Mouse (Mus musculus) neural tube, embryonic 15.5 days (tissue): ENCODE data around the gene Iqck. TPM values are rescaled to one million over a fixed set of nuclear protein-coding genes. Genes with fewer than 3 reads are reported as not detected.

Experiments
- ATAC-seq: fragments of 200-750 bp; cut with Nextera tagmentation; 2 replicates; pipeline ENCODE4 v1.8.0; 2017; ENCODE audit warnings: mild to moderate bottlenecking, moderate TSS enrichment, moderate library complexity; ENCODE audit not compliant: low FRiP score
- H3K27ac ChIP-seq: fragments of 300-500 bp; sonication (generic); replicated peaks from 2 replicates; pipeline ENCODE4 v1.5.1; 2015; ENCODE audit warnings: mild to moderate bottlenecking, inconsistent platforms
- H3K27me3 ChIP-seq: fragments of 300-500 bp; sonication (generic); replicated peaks from 2 replicates; pipeline ENCODE4 v1.6.1; 2015; ENCODE audit warnings: inconsistent platforms
- H3K36me3 ChIP-seq: fragments of 300-500 bp; sonication (generic); 2 replicates; pipeline ENCODE4 v1.6.1; 2015; ENCODE audit warnings: inconsistent platforms
- H3K4me1 ChIP-seq: fragments of 300-500 bp; sonication (generic); 2 replicates; pipeline ENCODE4 v1.6.1; 2015; ENCODE audit warnings: inconsistent platforms
- H3K4me2 ChIP-seq: fragments of 300-500 bp; sonication (generic); 2 replicates; pipeline ENCODE4 v1.6.1; 2015; ENCODE audit warnings: inconsistent platforms, mild to moderate bottlenecking, moderate library complexity
- H3K4me3 ChIP-seq: fragments of 300-500 bp; sonication (generic); replicated peaks from 2 replicates; pipeline ENCODE4 v1.5.1; 2015; ENCODE audit warnings: mild to moderate bottlenecking, inconsistent platforms
- H3K9ac ChIP-seq: fragments of 300-500 bp; sonication (generic); replicated peaks from 2 replicates; pipeline ENCODE4 v1.6.1; 2015; ENCODE audit warnings: mild to moderate bottlenecking, inconsistent platforms
- H3K9me3 ChIP-seq: fragments of 300-500 bp; sonication (generic); replicated peaks from 2 replicates; pipeline ENCODE4 v1.6.1; 2016; ENCODE audit warnings: inconsistent platforms
- WGBS: fragments of 180-500 bp; shearing (Covaris S2); methylation state at CpG from one replicate; pipeline ENCODE4 v1.1.7; 2015; ENCODE audit warnings: mixed read lengths; 5-methylcytosine and 5-hydroxymethylcytosine counted together
- polyA plus RNA-seq: library from polyadenylated mRNA; unstranded; fragments of >200 nt; fragmentation: Nextera tagmentation; extraction: Ambion mirVana; gene quantifications from 2 replicates; pipeline ENCODE4 v1.2.1, GENCODE M21; 2015

The Iqck gene
- polyA plus RNA-seq, 1 experiment from 2014 or later, result 4.4 TPM

- Histone ChIP-seq H3K4me2 (peak overlapping the region; percentile 87), H3K4me3 (peak overlapping the region; percentile 89), H3K9ac (peak overlapping the region; percentile 61), H3K9me3 (no peaks in the 10 kb centered on the region), H3K27me3 (no peaks in the 10 kb centered on the region), H3K36me3 (peaks cover 38% of the 10 kb centered on the region), H3K27ac (no peak overlapping the region), H3K4me1 (peaks cover 42% of the 10 kb centered on the region)
- 21% methylated on average over 3 of the region's 3 CpGs for WGBS
- ATAC-seq, result no peak
These were observed 946 bp upstream of the Iqck start for GRCm38 (mm10) chr7:118854606-118855005.

- peak; percentile 88 for ATAC-seq
- no peaks in the 10 kb centered on the region for H3K27me3 ChIP-seq
- WGBS, result under 1% methylated on average over 46 of the region's 46 CpGs
- H3K4me3 ChIP-seq, result peak within 1 kb of the TSS; percentile 89
- peak within 1 kb of the TSS; percentile 87 for H3K4me2 ChIP-seq
- peak within 1 kb of the TSS; percentile 61 for H3K9ac ChIP-seq
- no peaks in the 10 kb centered on the region for H3K9me3 ChIP-seq
- peaks cover 38% of the 10 kb centered on the region for H3K4me1 ChIP-seq
- H3K27ac ChIP-seq, result peak within 1 kb of the TSS; percentile 85
- peaks cover 25% of the 10 kb centered on the region for H3K36me3 ChIP-seq
These were observed 339 bp downstream of the Iqck start, which contains the start of gene Knop1 for GRCm38 (mm10) chr7:118855877-118856304. TSS of gene Knop1 (minus strand) at chr7:118856254.

- Histone ChIP-seq H3K9me3 (no peaks in the 10 kb centered on the region), H3K9ac (no peak overlapping the region), H3K4me1 (peaks cover 25% of the 10 kb centered on the region), H3K4me2 (no peak overlapping the region), H3K4me3 (no peak overlapping the region), H3K36me3 (no peaks in the 10 kb centered on the region; the same call in 1 of the 2 replicates), H3K27me3 (no peaks in the 10 kb centered on the region), H3K27ac (no peak overlapping the region)
- 97% methylated on average over 1 of the region's 1 CpGs for WGBS
- no peak for ATAC-seq
These were observed 3.1 kb downstream of the Iqck start for GRCm38 (mm10) chr7:118858640-118859039.

GRCm38 (mm10) chr7:118865362-118865761 lies 9.8 kb downstream of the Iqck start:
- Histone ChIP-seq H3K4me2 (no peak overlapping the region), H3K27ac (no peak overlapping the region), H3K4me3 (no peak overlapping the region), H3K36me3 (no peaks in the 10 kb centered on the region), H3K9ac (no peak overlapping the region), H3K27me3 (no peaks in the 10 kb centered on the region), H3K4me1 (no peaks in the 10 kb centered on the region), H3K9me3 (no peaks in the 10 kb centered on the region)
- WGBS, result 86% methylated on average over 2 of the region's 2 CpGs
- ATAC-seq, result no peak

- Histone ChIP-seq H3K9ac (no peak overlapping the region), H3K27me3 (no peaks in the 10 kb centered on the region), H3K9me3 (no peaks in the 10 kb centered on the region), H3K36me3 (no peaks in the 10 kb centered on the region), H3K27ac (no peak overlapping the region), H3K4me2 (no peak overlapping the region), H3K4me3 (no peak overlapping the region), H3K4me1 (no peaks in the 10 kb centered on the region)
- ATAC-seq, result no peak; the same call in 1 of the 2 replicates
- 76% methylated on average over 3 of the region's 3 CpGs for WGBS
These were observed 24.0 kb downstream of the Iqck start for GRCm38 (mm10) chr7:118879466-118880029.

GRCm38 (mm10) chr7:118883957-118884356 lies 28.4 kb downstream of the Iqck start:
- no peaks in the 10 kb centered on the region for H3K9me3 ChIP-seq
- no peak overlapping the region for H3K4me2 ChIP-seq
- no peak overlapping the region for H3K9ac ChIP-seq
- WGBS, result 95% methylated on average over 4 of the region's 4 CpGs
- H3K4me1 ChIP-seq, result peaks cover 8% of the 10 kb centered on the region
- H3K27me3 ChIP-seq, result no peaks in the 10 kb centered on the region
- H3K27ac ChIP-seq, result no peak overlapping the region
- no peak overlapping the region for H3K4me3 ChIP-seq
- H3K36me3 ChIP-seq, result no peaks in the 10 kb centered on the region
- ATAC-seq, result no peak

GRCm38 (mm10) chr7:118884969-118885368 lies 29.4 kb downstream of the Iqck start:
- no peak overlapping the region for H3K9ac ChIP-seq
- peaks cover 11% of the 10 kb centered on the region for H3K4me1 ChIP-seq
- no peak overlapping the region for H3K4me2 ChIP-seq
- no peak for ATAC-seq
- H3K27me3 ChIP-seq, result no peaks in the 10 kb centered on the region
- H3K36me3 ChIP-seq, result no peaks in the 10 kb centered on the region
- no peak overlapping the region for H3K4me3 ChIP-seq
- no peak overlapping the region for H3K27ac ChIP-seq
- WGBS, result 79% methylated on average over 4 of the region's 4 CpGs
- H3K9me3 ChIP-seq, result no peaks in the 10 kb centered on the region

- H3K9ac ChIP-seq, result no peak overlapping the region
- no peaks in the 10 kb centered on the region for H3K36me3 ChIP-seq
- H3K27ac ChIP-seq, result no peak overlapping the region
- no peak overlapping the region for H3K4me3 ChIP-seq
- no peaks in the 10 kb centered on the region for H3K9me3 ChIP-seq
- H3K4me2 ChIP-seq, result no peak overlapping the region
- H3K4me1 ChIP-seq, result peaks cover 11% of the 10 kb centered on the region
- no peaks in the 10 kb centered on the region for H3K27me3 ChIP-seq
- WGBS, result 17% methylated on average over 6 of the region's 6 CpGs
- no peak for ATAC-seq
These were observed 31.9 kb downstream of the Iqck start for GRCm38 (mm10) chr7:118887303-118888055.

GRCm38 (mm10) chr7:118889046-118889680 lies 33.6 kb downstream of the Iqck start:
- no peaks in the 10 kb centered on the region for H3K36me3 ChIP-seq
- ATAC-seq, result no peak
- WGBS, result 4% methylated on average over 3 of the region's 3 CpGs

GRCm38 (mm10) chr7:118895469-118896450 lies 40.2 kb downstream of the Iqck start:
- no peaks in the 10 kb centered on the region for H3K36me3 ChIP-seq
- no peak overlapping the region for H3K4me3 ChIP-seq
- H3K27ac ChIP-seq, result peak overlapping the region; percentile 2; the same call in 1 of the 2 replicates
- H3K9me3 ChIP-seq, result no peaks in the 10 kb centered on the region
- H3K4me1 ChIP-seq, result peaks cover 16% of the 10 kb centered on the region
- H3K9ac ChIP-seq, result no peak overlapping the region
- no peaks in the 10 kb centered on the region for H3K27me3 ChIP-seq
- whole genome bisulfite sequencing, result 33% methylated on average over 10 of the region's 10 CpGs
- ATAC-seq, result no peak
- no peak overlapping the region for H3K4me2 ChIP-seq

More at GRCm38 (mm10) chr7:118889046-118889680, 33.6 kb downstream of the Iqck start:
- Histone ChIP-seq H3K27ac (no peak overlapping the region), H3K4me2 (no peak overlapping the region), H3K4me1 (peaks cover 16% of the 10 kb centered on the region), H3K4me3 (no peak overlapping the region), H3K27me3 (no peaks in the 10 kb centered on the region), H3K9me3 (no peaks in the 10 kb centered on the region), H3K9ac (no peak overlapping the region)

- no peak overlapping the region for H3K4me2 ChIP-seq
- ATAC-seq, result no peak
- no peak overlapping the region for H3K9ac ChIP-seq
- H3K27ac ChIP-seq, result no peak overlapping the region
- H3K27me3 ChIP-seq, result no peaks in the 10 kb centered on the region
- no peak overlapping the region for H3K4me3 ChIP-seq
- no peaks in the 10 kb centered on the region for H3K9me3 ChIP-seq
- H3K4me1 ChIP-seq, result peaks cover 21% of the 10 kb centered on the region
- no peaks in the 10 kb centered on the region for H3K36me3 ChIP-seq
These were observed 42.5 kb downstream of the Iqck start for GRCm38 (mm10) chr7:118898063-118898462.
